Mouse (Mus musculus): Measurements from ENCODE around the gene Ift57. TPM values are rescaled to one million over a fixed set of nuclear protein-coding genes. Genes with fewer than 3 reads are reported as not detected.

Ift57 gene
- 9.5 and 12.0 TPM in 2 replicates for polyA plus RNA-seq (2014; fragmentation: Nextera tagmentation; extraction: Ambion mirVana)

DNA sequence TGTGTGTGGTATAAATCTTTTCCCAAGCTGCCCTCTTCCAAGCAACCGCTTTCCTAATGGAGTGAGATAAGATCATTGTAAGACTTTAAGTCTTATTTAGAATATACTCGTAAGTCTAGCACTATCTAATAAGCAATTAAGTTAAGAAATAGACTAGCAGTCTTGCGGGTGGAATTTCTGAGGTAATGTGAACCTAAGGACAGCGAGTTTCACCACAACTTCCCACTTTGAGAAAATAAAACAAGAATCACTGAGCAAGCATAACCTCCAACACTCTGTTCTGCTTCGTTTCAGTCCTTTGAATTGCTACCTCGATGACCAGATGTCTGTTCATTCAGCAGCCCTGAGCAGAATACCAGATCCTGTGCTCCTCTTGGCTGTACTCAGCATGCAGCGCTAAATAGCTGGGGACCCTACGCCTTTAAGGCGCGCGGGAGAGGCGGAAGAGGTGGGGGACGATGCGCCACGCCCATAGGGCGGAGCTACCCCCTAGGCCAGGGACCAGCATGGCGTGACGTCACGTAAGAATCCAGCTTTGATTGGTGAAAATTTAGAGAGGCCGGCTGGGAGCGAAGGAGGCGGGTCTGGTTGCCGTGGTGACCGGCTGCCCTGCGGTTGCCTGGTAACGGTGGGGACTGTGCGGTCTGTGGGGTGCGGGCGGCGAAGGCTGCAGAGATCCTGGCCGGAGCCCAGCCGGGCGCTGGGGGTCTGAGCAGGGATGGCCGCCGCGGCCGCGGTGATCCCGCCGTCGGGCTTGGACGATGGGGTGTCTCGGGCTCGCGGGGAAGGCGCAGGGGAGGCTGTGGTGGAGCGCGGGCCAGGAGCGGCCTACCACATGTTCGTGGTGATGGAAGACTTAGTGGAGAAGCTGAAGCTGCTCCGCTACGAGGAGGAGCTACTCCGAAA, at the start of gene Ift57:
Gene Ift57, plus strand, starts transcription at position 614 of the 906 bp plus-strand sequence.
- Histone ChIP-seq H3K4me2 (peak within 1 kb of the TSS; percentile 90), H3K36me3 (ENCODE audit: control insufficient read depth, insufficient read depth, low read length) (no peaks in the 10 kb centered on the region), H3K4me3 (ENCODE audit: low read depth, low read length) (peak within 1 kb of the TSS; percentile 74), H3K4me1 (replicated peaks; ENCODE audit: control insufficient read depth, insufficient read depth, low read length) (peaks cover 11% of the 10 kb centered on the region; the same call in 1 of the 2 replicates), H3K9ac (ENCODE audit: low read depth, low read length) (peak within 1 kb of the TSS; percentile 59), H3K27ac (ENCODE audit: low read depth, low read length) (no peak within 1 kb of the TSS), H3K9me3 (ENCODE audit: control insufficient read depth, low read length) (no peaks in the 10 kb centered on the region), H3K27me3 (replicated peaks; ENCODE audit: control insufficient read depth, insufficient read depth, low read length) (no peaks in the 10 kb centered on the region)
- DNase-seq (ENCODE audit: low spot score) (peak; percentile 95), ATAC-seq (replicated peaks; ENCODE audit: low FRiP score) (peak; percentile 99)
- WGBS: 1% methylated on average over 53 of the region's 53 CpGs

DNA sequence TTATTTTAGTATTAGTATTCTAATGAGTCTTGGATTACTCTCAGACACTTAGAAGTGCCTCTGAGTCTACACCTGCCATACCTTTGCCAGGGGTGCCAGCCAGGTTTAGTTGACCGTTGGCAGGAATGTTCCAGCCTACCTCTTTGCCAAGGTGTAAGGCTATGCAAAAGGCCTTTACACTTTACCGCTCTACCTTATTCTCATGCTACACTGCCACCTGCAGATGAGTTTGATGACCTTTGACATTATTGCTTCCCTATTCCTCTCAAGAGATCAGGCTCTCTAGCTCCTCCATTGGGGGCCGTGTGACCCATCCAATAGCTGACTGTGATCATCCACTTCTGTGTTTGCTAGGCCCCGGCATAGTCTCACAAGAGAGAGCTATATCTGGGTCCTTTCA, 41.9 kb upstream of the Ift57 start:
- ATAC-seq (replicated peaks; ENCODE audit: low FRiP score): no peak
- Histone ChIP-seq H3K36me3 (ENCODE audit: control insufficient read depth, insufficient read depth, low read length) (no peaks in the 10 kb centered on the region), H3K4me3 (ENCODE audit: low read depth, low read length) (no peak overlapping the region), H3K27ac (ENCODE audit: low read depth, low read length) (no peak overlapping the region), H3K9ac (ENCODE audit: low read depth, low read length) (no peak overlapping the region), H3K4me1 (replicated peaks; ENCODE audit: control insufficient read depth, insufficient read depth, low read length) (no peaks in the 10 kb centered on the region), H3K27me3 (replicated peaks; ENCODE audit: control insufficient read depth, insufficient read depth, low read length) (no peaks in the 10 kb centered on the region), H3K4me2 (no peak overlapping the region), H3K9me3 (ENCODE audit: control insufficient read depth, low read length) (no peaks in the 10 kb centered on the region)
- DNase-seq (ENCODE audit: low spot score): no peak
- WGBS: 86% methylated on average over 4 of the region's 4 CpGs

DNA sequence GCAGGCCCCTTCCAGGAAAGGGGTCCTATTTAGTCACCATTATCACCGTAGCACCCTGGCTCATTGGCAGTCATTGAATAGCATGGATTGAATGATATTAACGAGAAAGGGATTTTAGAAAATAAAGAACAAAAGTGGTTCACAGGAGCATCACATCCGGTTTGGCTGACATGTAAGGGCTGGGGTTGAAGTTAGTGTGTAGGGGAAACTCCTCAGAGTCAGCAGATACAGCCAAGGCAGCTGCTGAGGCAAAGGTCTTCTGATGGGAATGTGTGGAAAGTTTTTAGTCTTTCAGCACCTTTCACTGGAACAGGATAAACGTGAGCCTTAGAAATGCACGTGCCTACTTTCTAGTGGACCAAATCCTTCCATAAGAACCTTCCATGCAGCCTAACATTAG, 41.0 kb upstream of the Ift57 start:
- no peak overlapping the region for H3K27ac ChIP-seq (ENCODE audit: low read depth, low read length)
- H3K4me1 ChIP-seq (replicated peaks; ENCODE audit: control insufficient read depth, insufficient read depth, low read length): no peaks in the 10 kb centered on the region
- H3K4me3 ChIP-seq (ENCODE audit: low read depth, low read length): no peak overlapping the region
- H3K27me3 ChIP-seq (replicated peaks; ENCODE audit: control insufficient read depth, insufficient read depth, low read length): no peaks in the 10 kb centered on the region
- H3K36me3 ChIP-seq (ENCODE audit: control insufficient read depth, insufficient read depth, low read length): no peaks in the 10 kb centered on the region
- ATAC-seq (replicated peaks; ENCODE audit: low FRiP score) (no peak), DNase-seq (ENCODE audit: low spot score) (no peak)
- WGBS: 75% methylated on average over 5 of the region's 5 CpGs
- H3K4me2 ChIP-seq: no peak overlapping the region
- H3K9me3 ChIP-seq (ENCODE audit: control insufficient read depth, low read length): no peaks in the 10 kb centered on the region
- no peak overlapping the region for H3K9ac ChIP-seq (ENCODE audit: low read depth, low read length)

DNA sequence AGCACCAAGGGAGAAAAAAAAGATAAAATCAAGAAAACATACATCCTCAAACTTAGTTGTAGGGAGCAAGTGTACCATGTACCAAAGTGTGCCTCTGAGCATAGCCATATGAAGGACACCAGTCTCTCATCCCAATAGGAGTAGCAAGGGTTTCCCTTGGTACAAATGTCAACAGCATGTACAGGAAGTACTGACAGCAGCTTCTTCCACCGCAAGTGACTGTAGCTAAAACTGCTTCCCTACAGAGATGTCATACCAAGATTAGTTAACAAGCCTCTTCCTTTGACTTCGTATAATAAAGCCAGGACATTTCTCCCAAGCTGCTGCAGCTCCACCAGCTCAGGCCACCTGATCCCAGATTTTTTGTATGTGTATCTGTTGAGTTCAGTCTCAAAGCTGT, 39.9 kb upstream of the Ift57 start:
- H3K4me3 ChIP-seq (ENCODE audit: low read depth, low read length): no peak overlapping the region
- no peaks in the 10 kb centered on the region for H3K4me1 ChIP-seq (replicated peaks; ENCODE audit: control insufficient read depth, insufficient read depth, low read length)
- no peak overlapping the region for H3K27ac ChIP-seq (ENCODE audit: low read depth, low read length)
- 32% methylated on average over 2 of the region's 2 CpGs for WGBS
- no peak overlapping the region for H3K9ac ChIP-seq (ENCODE audit: low read depth, low read length)
- H3K36me3 ChIP-seq (ENCODE audit: control insufficient read depth, insufficient read depth, low read length): no peaks in the 10 kb centered on the region
- ATAC-seq (replicated peaks; ENCODE audit: low FRiP score): no peak
- DNase-seq (ENCODE audit: low spot score): no peak
- H3K27me3 ChIP-seq (replicated peaks; ENCODE audit: control insufficient read depth, insufficient read depth, low read length): no peaks in the 10 kb centered on the region
- no peak overlapping the region for H3K4me2 ChIP-seq
- no peaks in the 10 kb centered on the region for H3K9me3 ChIP-seq (ENCODE audit: control insufficient read depth, low read length)

DNA sequence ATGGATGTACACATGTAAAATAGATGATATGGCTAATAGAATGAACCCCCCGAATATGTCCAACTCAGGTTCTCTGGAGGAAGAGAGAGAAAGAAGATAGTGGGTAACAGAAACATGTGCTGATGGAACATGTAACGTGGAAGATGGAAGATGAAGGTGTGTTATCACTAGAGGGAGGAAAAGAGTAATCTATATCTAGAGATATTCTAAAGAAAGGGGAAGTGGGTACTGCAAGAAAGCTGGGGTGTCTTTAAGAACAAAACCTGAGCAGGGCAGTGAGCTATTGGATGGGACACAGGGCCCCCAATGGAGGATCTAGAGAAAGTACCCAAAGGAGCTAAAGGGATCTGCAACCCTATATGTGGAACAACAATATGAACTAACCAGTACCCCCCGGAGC, 38.9 kb upstream of the Ift57 start:
- H3K36me3 ChIP-seq (ENCODE audit: control insufficient read depth, insufficient read depth, low read length): no peaks in the 10 kb centered on the region
- H3K4me3 ChIP-seq (ENCODE audit: low read depth, low read length): no peak overlapping the region
- H3K4me1 ChIP-seq (replicated peaks; ENCODE audit: control insufficient read depth, insufficient read depth, low read length): no peaks in the 10 kb centered on the region
- no peak overlapping the region for H3K9ac ChIP-seq (ENCODE audit: low read depth, low read length)
- H3K4me2 ChIP-seq: no peak overlapping the region
- no peak for DNase-seq (ENCODE audit: low spot score)
- WGBS: 77% methylated on average over 3 of the region's 3 CpGs
- no peak overlapping the region for H3K27ac ChIP-seq (ENCODE audit: low read depth, low read length)
- no peaks in the 10 kb centered on the region for H3K9me3 ChIP-seq (ENCODE audit: control insufficient read depth, low read length)
- no peaks in the 10 kb centered on the region for H3K27me3 ChIP-seq (replicated peaks; ENCODE audit: control insufficient read depth, insufficient read depth, low read length)
- ATAC-seq (replicated peaks; ENCODE audit: low FRiP score): no peak

DNA sequence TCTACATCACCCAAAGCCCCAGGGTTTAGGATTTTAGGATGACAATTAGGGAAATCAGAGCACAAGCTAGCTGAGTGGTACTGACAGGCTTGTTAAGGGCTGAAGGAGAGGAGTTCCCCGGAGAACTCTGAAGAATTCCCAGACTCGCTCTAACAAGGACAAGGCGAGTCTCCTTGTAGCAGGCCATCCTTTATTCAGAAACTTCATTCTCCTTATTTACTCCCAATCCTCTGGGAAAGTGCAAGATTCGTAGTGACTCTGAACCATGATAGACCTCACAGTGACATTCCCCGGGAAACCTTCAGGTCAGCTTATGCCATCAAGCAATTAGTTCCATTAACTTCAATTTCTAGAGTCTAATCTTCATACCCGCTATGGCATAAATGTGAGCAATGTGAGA, 36.8 kb upstream of the Ift57 start:
- no peaks in the 10 kb centered on the region for H3K4me1 ChIP-seq (replicated peaks; ENCODE audit: control insufficient read depth, insufficient read depth, low read length)
- H3K36me3 ChIP-seq (ENCODE audit: control insufficient read depth, insufficient read depth, low read length): no peaks in the 10 kb centered on the region
- no peaks in the 10 kb centered on the region for H3K27me3 ChIP-seq (replicated peaks; ENCODE audit: control insufficient read depth, insufficient read depth, low read length)
- H3K9ac ChIP-seq (ENCODE audit: low read depth, low read length): no peak overlapping the region
- H3K9me3 ChIP-seq (ENCODE audit: control insufficient read depth, low read length): no peaks in the 10 kb centered on the region
- WGBS: 90% methylated on average over 6 of the region's 6 CpGs
- H3K4me2 ChIP-seq: no peak overlapping the region
- no peak for DNase-seq (ENCODE audit: low spot score)
- no peak for ATAC-seq (replicated peaks; ENCODE audit: low FRiP score)
- no peak overlapping the region for H3K27ac ChIP-seq (ENCODE audit: low read depth, low read length)
- H3K4me3 ChIP-seq (ENCODE audit: low read depth, low read length): no peak overlapping the region

DNA sequence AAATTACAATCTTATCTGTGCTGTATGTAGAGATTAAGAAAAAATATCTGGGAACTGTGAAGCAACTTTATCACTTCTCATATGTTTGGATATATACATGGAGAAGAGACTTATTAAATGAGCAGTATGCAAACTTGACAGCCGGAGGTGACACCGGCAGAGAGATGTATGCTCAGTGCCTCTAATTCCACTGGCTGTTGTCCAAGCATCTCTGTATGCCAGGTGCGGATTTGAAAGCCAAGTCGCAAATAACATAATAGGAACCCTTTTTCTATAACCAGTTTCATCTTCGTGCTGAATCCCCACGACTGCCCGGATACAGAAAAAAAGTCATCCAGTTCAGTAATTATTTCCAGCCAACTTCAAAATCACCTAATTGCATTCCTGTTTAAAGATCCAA, 34.4 kb upstream of the Ift57 start:
- Histone ChIP-seq H3K36me3 (ENCODE audit: control insufficient read depth, insufficient read depth, low read length) (no peaks in the 10 kb centered on the region), H3K4me2 (no peak overlapping the region), H3K27ac (ENCODE audit: low read depth, low read length) (no peak overlapping the region), H3K9me3 (ENCODE audit: control insufficient read depth, low read length) (no peaks in the 10 kb centered on the region), H3K9ac (ENCODE audit: low read depth, low read length) (no peak overlapping the region), H3K4me3 (ENCODE audit: low read depth, low read length) (no peak overlapping the region), H3K27me3 (replicated peaks; ENCODE audit: control insufficient read depth, insufficient read depth, low read length) (no peaks in the 10 kb centered on the region), H3K4me1 (replicated peaks; ENCODE audit: control insufficient read depth, insufficient read depth, low read length) (no peaks in the 10 kb centered on the region)
- WGBS: 85% methylated on average over 7 of the region's 7 CpGs
- ATAC-seq (replicated peaks; ENCODE audit: low FRiP score) (no peak), DNase-seq (ENCODE audit: low spot score) (no peak)

DNA sequence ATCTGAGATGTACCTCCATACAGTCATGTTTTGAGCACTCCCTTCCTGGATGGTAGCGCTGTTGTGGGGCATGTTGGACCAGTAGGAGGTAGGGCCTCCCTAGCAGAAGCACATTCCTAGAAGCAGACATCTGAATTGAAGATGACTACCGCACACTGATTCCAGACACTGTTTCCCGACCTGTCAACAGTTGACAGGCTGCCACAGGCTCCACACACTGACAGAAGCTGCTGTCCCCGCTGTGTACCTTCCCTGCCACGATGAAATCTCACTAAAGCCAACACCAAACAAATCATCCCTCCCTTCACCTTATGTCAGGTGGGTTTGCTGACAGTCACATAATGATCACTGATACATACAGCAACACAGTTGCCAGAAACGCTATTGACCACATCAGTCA, 19.4 kb upstream of the Ift57 start:
- Histone ChIP-seq H3K36me3 (ENCODE audit: control insufficient read depth, insufficient read depth, low read length) (no peaks in the 10 kb centered on the region), H3K27ac (ENCODE audit: low read depth, low read length) (no peak overlapping the region), H3K4me2 (no peak overlapping the region), H3K9me3 (ENCODE audit: control insufficient read depth, low read length) (no peaks in the 10 kb centered on the region), H3K27me3 (replicated peaks; ENCODE audit: control insufficient read depth, insufficient read depth, low read length) (no peaks in the 10 kb centered on the region), H3K4me3 (ENCODE audit: low read depth, low read length) (no peak overlapping the region), H3K9ac (ENCODE audit: low read depth, low read length) (no peak overlapping the region), H3K4me1 (replicated peaks; ENCODE audit: control insufficient read depth, insufficient read depth, low read length) (no peaks in the 10 kb centered on the region)
- ATAC-seq (replicated peaks; ENCODE audit: low FRiP score): no peak
- DNase-seq (ENCODE audit: low spot score): no peak
- 75% methylated on average over 6 of the region's 6 CpGs for WGBS

DNA sequence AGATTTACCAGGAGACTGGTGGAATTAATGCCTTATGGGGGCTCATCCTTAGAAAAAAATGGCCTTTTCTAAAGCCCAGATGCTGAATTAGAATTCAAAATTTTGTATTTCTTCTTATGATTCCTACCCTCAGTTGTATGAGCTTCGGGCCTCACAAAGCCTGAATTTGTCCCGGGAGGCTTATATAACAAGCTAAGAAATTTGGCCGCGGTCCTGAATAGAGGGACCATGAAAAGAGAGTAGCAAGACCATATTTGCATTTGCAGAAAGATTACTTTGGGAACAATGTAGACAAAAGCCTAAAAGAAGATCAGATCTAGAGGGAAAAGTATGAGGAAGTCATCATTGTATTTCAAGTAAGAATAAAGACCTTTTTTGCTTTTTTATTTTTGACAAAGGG, 14.1 kb upstream of the Ift57 start:
- no peaks in the 10 kb centered on the region for H3K27me3 ChIP-seq (replicated peaks; ENCODE audit: control insufficient read depth, insufficient read depth, low read length)
- WGBS: 87% methylated on average over 4 of the region's 4 CpGs
- no peak overlapping the region for H3K4me2 ChIP-seq
- no peak overlapping the region for H3K4me3 ChIP-seq (ENCODE audit: low read depth, low read length)
- no peaks in the 10 kb centered on the region for H3K9me3 ChIP-seq (ENCODE audit: control insufficient read depth, low read length)
- H3K9ac ChIP-seq (ENCODE audit: low read depth, low read length): no peak overlapping the region
- no peak for DNase-seq (ENCODE audit: low spot score)
- ATAC-seq (replicated peaks; ENCODE audit: low FRiP score): no peak
- H3K4me1 ChIP-seq (replicated peaks; ENCODE audit: control insufficient read depth, insufficient read depth, low read length): no peaks in the 10 kb centered on the region
- no peak overlapping the region for H3K27ac ChIP-seq (ENCODE audit: low read depth, low read length)
- H3K36me3 ChIP-seq (ENCODE audit: control insufficient read depth, insufficient read depth, low read length): no peaks in the 10 kb centered on the region
